Mouse (Mus musculus): ENCODE data around the gene Vegfb. TPM values are rescaled to one million over a fixed set of nuclear protein-coding genes. Genes with fewer than 3 reads are reported as not detected.
"Not testable (repeated sequence)": the region's sequence is repeated elsewhere in the genome, so short reads cannot be mapped to it uniquely, and the experiment has no call there.

Vegfb gene
- polyA plus RNA-seq, 1 experiment from 2014 or later: 46.3 TPM

GRCm38 (mm10) chr19:6999360-7000063 is 12.1 kb upstream of the Vegfb start:
- Histone ChIP-seq H3K9ac (no peak overlapping the region), H3K36me3 (peaks cover 26% of the 10 kb centered on the region), H3K4me2 (no peak overlapping the region), H3K4me3 (no peak overlapping the region), H3K9me3 (no peaks in the 10 kb centered on the region), H3K27ac (no peak overlapping the region), H3K27me3 (no peaks in the 10 kb centered on the region), H3K4me1 (peaks cover 22% of the 10 kb centered on the region)
- WGBS: 92% methylated on average over 19 of the region's 19 CpGs
- no peak for ATAC-seq (ENCODE audit: insufficient number of reproducible peaks, low FRiP score, low TSS enrichment, low read depth)

GRCm38 (mm10) chr19:6997721-6998290 is 10.4 kb upstream of the Vegfb start:
- H3K9ac ChIP-seq: no peak overlapping the region
- H3K27ac ChIP-seq: no peak overlapping the region
- H3K36me3 ChIP-seq: peaks cover 26% of the 10 kb centered on the region
- no peak overlapping the region for H3K4me2 ChIP-seq
- H3K27me3 ChIP-seq: no peaks in the 10 kb centered on the region
- H3K9me3 ChIP-seq: no peaks in the 10 kb centered on the region
- ATAC-seq (ENCODE audit: insufficient number of reproducible peaks, low FRiP score, low TSS enrichment, low read depth): no peak
- 80% methylated on average over 9 of the region's 9 CpGs for WGBS
- H3K4me3 ChIP-seq: no peak overlapping the region
- H3K4me1 ChIP-seq: peaks cover 32% of the 10 kb centered on the region

- H3K27ac ChIP-seq: peak within 1 kb of the TSS; percentile 75
- no peaks in the 10 kb centered on the region for H3K9me3 ChIP-seq
- H3K4me3 ChIP-seq: peak within 1 kb of the TSS; percentile 63
- H3K36me3 ChIP-seq: peaks cover 26% of the 10 kb centered on the region
- peak within 1 kb of the TSS; percentile 74 for H3K9ac ChIP-seq
- H3K4me2 ChIP-seq: peak within 1 kb of the TSS; percentile 80
- peaks cover 43% of the 10 kb centered on the region for H3K4me1 ChIP-seq
- under 1% methylated on average over 23 of the region's 24 CpGs for WGBS
- ATAC-seq (ENCODE audit: insufficient number of reproducible peaks, low FRiP score, low TSS enrichment, low read depth): peak; percentile 79
- H3K27me3 ChIP-seq: no peaks in the 10 kb centered on the region
Measured at GRCm38 (mm10) chr19:6996006-6996405, 8.6 kb upstream of the Vegfb start, which contains the start of the genes Nudt22 and Trpt1. Gene Nudt22, minus strand, starts transcription at chr19:6996117. Gene Trpt1, plus strand, starts transcription at chr19:6996131.

- Histone ChIP-seq H3K4me1 (peaks cover 43% of the 10 kb centered on the region), H3K27ac (peak overlapping the region; percentile 43; the same call in 1 of the 2 replicates), H3K4me3 (peak overlapping the region; percentile 63), H3K9ac (peak overlapping the region; percentile 52), H3K36me3 (peaks cover 26% of the 10 kb centered on the region), H3K27me3 (no peaks in the 10 kb centered on the region), H3K4me2 (peak overlapping the region; percentile 80), H3K9me3 (no peaks in the 10 kb centered on the region)
- WGBS: 43% methylated on average over 21 of the region's 21 CpGs
- no peak for ATAC-seq (ENCODE audit: insufficient number of reproducible peaks, low FRiP score, low TSS enrichment, low read depth)
Measured at GRCm38 (mm10) chr19:6995255-6995991, 8.0 kb upstream of the Vegfb start.

- Histone ChIP-seq H3K9ac (no peak overlapping the region), H3K36me3 (peaks cover 18% of the 10 kb centered on the region), H3K4me2 (no peak overlapping the region), H3K27me3 (no peaks in the 10 kb centered on the region), H3K9me3 (no peaks in the 10 kb centered on the region), H3K4me1 (peaks cover 43% of the 10 kb centered on the region), H3K4me3 (peak overlapping the region; percentile 63; the same call in 1 of the 2 replicates), H3K27ac (no peak overlapping the region)
- WGBS: 82% methylated on average over 8 of the region's 8 CpGs
- no peak for ATAC-seq (ENCODE audit: insufficient number of reproducible peaks, low FRiP score, low TSS enrichment, low read depth)
Measured at GRCm38 (mm10) chr19:6994489-6994888, 7.0 kb upstream of the Vegfb start.

- no peak overlapping the region for H3K27ac ChIP-seq
- H3K27me3 ChIP-seq: no peaks in the 10 kb centered on the region
- H3K36me3 ChIP-seq: peaks cover 13% of the 10 kb centered on the region
- ATAC-seq (ENCODE audit: insufficient number of reproducible peaks, low FRiP score, low TSS enrichment, low read depth): no peak
- peaks cover 43% of the 10 kb centered on the region for H3K4me1 ChIP-seq
- H3K4me2 ChIP-seq: no peak overlapping the region
- H3K9ac ChIP-seq: no peak overlapping the region
- no peaks in the 10 kb centered on the region for H3K9me3 ChIP-seq
- H3K4me3 ChIP-seq: no peak overlapping the region
- WGBS: 84% methylated on average over 8 of the region's 8 CpGs
Measured at GRCm38 (mm10) chr19:6994002-6994401, 6.6 kb upstream of the Vegfb start.

- Histone ChIP-seq H3K4me1 (peaks cover 46% of the 10 kb centered on the region), H3K9ac (peak overlapping the region; percentile 31; the same call in 1 of the 2 replicates), H3K36me3 (peaks cover 5% of the 10 kb centered on the region; the same call in 1 of the 2 replicates), H3K27ac (peak overlapping the region; percentile 68; the same call in 1 of the 2 replicates), H3K4me2 (peak overlapping the region; percentile 95), H3K9me3 (no peaks in the 10 kb centered on the region), H3K4me3 (peak overlapping the region; percentile 59), H3K27me3 (no peaks in the 10 kb centered on the region)
- 60% methylated on average over 14 of the region's 14 CpGs for WGBS
- ATAC-seq (ENCODE audit: insufficient number of reproducible peaks, low FRiP score, low TSS enrichment, low read depth): no peak
Measured at GRCm38 (mm10) chr19:6993011-6993770, 5.7 kb upstream of the Vegfb start.

GRCm38 (mm10) chr19:6992011-6992858 is 4.8 kb upstream of the Vegfb start, which contains the start of gene Dnajc4:
Gene Dnajc4, minus strand, starts transcription at chr19:6992572.
- Histone ChIP-seq H3K27me3 (no peaks in the 10 kb centered on the region), H3K4me1 (peaks cover 51% of the 10 kb centered on the region), H3K4me2 (peak within 1 kb of the TSS; percentile 95), H3K36me3 (no peaks in the 10 kb centered on the region), H3K9ac (peak within 1 kb of the TSS; percentile 63), H3K27ac (peak within 1 kb of the TSS; percentile 68), H3K4me3 (peak within 1 kb of the TSS; percentile 59), H3K9me3 (no peaks in the 10 kb centered on the region)
- 1% methylated on average over 37 of the region's 37 CpGs for WGBS
- ATAC-seq (ENCODE audit: insufficient number of reproducible peaks, low FRiP score, low TSS enrichment, low read depth): peak; percentile 90

GRCm38 (mm10) chr19:6991166-6991565 is 3.7 kb upstream of the Vegfb start:
- peaks cover 49% of the 10 kb centered on the region for H3K4me1 ChIP-seq
- H3K9me3 ChIP-seq; ATAC-seq (ENCODE audit: insufficient number of reproducible peaks, low FRiP score, low TSS enrichment, low read depth); H3K4me3 ChIP-seq; H3K27me3 ChIP-seq; H3K27ac ChIP-seq; H3K9ac ChIP-seq; H3K36me3 ChIP-seq: not testable (repeated sequence)
- H3K4me2 ChIP-seq: peak overlapping the region; percentile 95; the same call in 1 of the 2 replicates
- WGBS: 90% methylated on average over 6 of the region's 6 CpGs

GRCm38 (mm10) chr19:6990712-6991111 is 3.3 kb upstream of the Vegfb start:
- WGBS: 75% methylated on average over 6 of the region's 6 CpGs
- Histone ChIP-seq H3K4me3 (no peak overlapping the region), H3K9ac (no peak overlapping the region), H3K9me3 (no peaks in the 10 kb centered on the region), H3K27ac (no peak overlapping the region), H3K27me3 (no peaks in the 10 kb centered on the region), H3K36me3 (peaks cover 2% of the 10 kb centered on the region; the same call in 1 of the 2 replicates), H3K4me2 (no peak overlapping the region), H3K4me1 (peaks cover 53% of the 10 kb centered on the region)
- ATAC-seq (ENCODE audit: insufficient number of reproducible peaks, low FRiP score, low TSS enrichment, low read depth): no peak

Measured in limb, embryonic 15.5 days (tissue).